Mouse (Mus musculus): ENCODE measurements around the gene Dpt. TPM values are rescaled to one million over a fixed set of nuclear protein-coding genes. Genes with fewer than 3 reads are reported as not detected.
"Not testable (repeated sequence)": the region's sequence is repeated elsewhere in the genome, so short reads cannot be mapped to it uniquely, and the experiment has no call there.

Dpt gene
- total RNA-seq, 2 experiments from 2014 or later: 0.23 to 0.32 TPM

- DNase-seq: no peak
Measured at GRCm38 (mm10) chr1:164821307-164821706, 24.9 kb downstream of the Dpt start.

- DNase-seq: no peak
Measured at GRCm38 (mm10) chr1:164821821-164822220, 25.4 kb downstream of the Dpt start.

GRCm38 (mm10) chr1:164822268-164822667 lies 25.8 kb downstream of the Dpt start:
- DNase-seq: no peak

- DNase-seq: no peak
Measured at GRCm38 (mm10) chr1:164824896-164825295, 28.5 kb downstream of the Dpt start.

- no peak for DNase-seq
Measured at GRCm38 (mm10) chr1:164829881-164830280, 33.4 kb downstream of the Dpt start.

GRCm38 (mm10) chr1:164832459-164832858 lies 36.0 kb downstream of the Dpt start:
- no peak for DNase-seq

- DNase-seq: no peak
Measured at GRCm38 (mm10) chr1:164848616-164849265, 52.3 kb downstream of the Dpt start.

GRCm38 (mm10) chr1:164855700-164856099 lies 59.3 kb downstream of the Dpt start:
- not testable (repeated sequence) for DNase-seq

- no peak for DNase-seq
Measured at GRCm38 (mm10) chr1:164859952-164860351, 63.5 kb downstream of the Dpt start.

GRCm38 (mm10) chr1:164860782-164861181 lies 64.3 kb downstream of the Dpt start:
- DNase-seq: no peak

- no peak for DNase-seq
Measured at GRCm38 (mm10) chr1:164861501-164861900, 65.1 kb downstream of the Dpt start.

- DNase-seq: no peak
Measured at GRCm38 (mm10) chr1:164862946-164863883, 66.8 kb downstream of the Dpt start.

GRCm38 (mm10) chr1:164864666-164865065 lies 68.2 kb downstream of the Dpt start:
- DNase-seq: no peak

GRCm38 (mm10) chr1:164870694-164871093 lies 74.2 kb downstream of the Dpt start:
- no peak for DNase-seq

Other genes with a start within 250 kb of the Dpt start
- not detected for gene Xcl1, start 138.9 kb downstream of the Dpt start, total RNA-seq (2021)